Mouse (Mus musculus): Measurements from ENCODE around the gene Gramd2. TPM values are rescaled to one million over a fixed set of nuclear protein-coding genes. Genes with fewer than 3 reads are reported as not detected.
A peak's percentile ranks its signal among the peaks of the same experiment; 100 is the strongest.

The Gramd2 gene
- 0.31 and 0.65 TPM in 2 replicates for polyA plus RNA-seq (2015; fragmentation: Nextera tagmentation; extraction: Ambion mirVana)

- 3% methylated on average over 47 of the region's 47 CpGs for WGBS
- H3K27ac ChIP-seq, result no peak within 1 kb of the TSS; the same call in 1 of the 2 replicates
- peaks cover 21% of the 10 kb centered on the region for H3K4me1 ChIP-seq (replicated peaks)
- no peaks in the 10 kb centered on the region for H3K9me3 ChIP-seq (replicated peaks)
- H3K4me3 ChIP-seq, result peak within 1 kb of the TSS; percentile 49
- peak within 1 kb of the TSS; percentile 97 for H3K4me2 ChIP-seq
- peak; percentile 94 for ATAC-seq (replicated peaks; ENCODE audit: insufficient number of reproducible peaks, insufficient read depth, low FRiP score, low read depth)
- H3K27me3 ChIP-seq, result peaks cover 17% of the 10 kb centered on the region
- peak within 1 kb of the TSS; percentile 57 for H3K9ac ChIP-seq
- H3K36me3 ChIP-seq, result peaks cover 46% of the 10 kb centered on the region
Measured at GRCm38 (mm10) chr9:59679678-59680533, at the start of gene Gramd2. Gramd2 (plus strand) TSS chr9:59680144.

GRCm38 (mm10) chr9:59638372-59638771 lies 41.6 kb upstream of the Gramd2 start:
- Histone ChIP-seq H3K9ac (no peak overlapping the region), H3K27me3 (no peaks in the 10 kb centered on the region), H3K4me1 (replicated peaks) (no peaks in the 10 kb centered on the region), H3K9me3 (replicated peaks) (no peaks in the 10 kb centered on the region), H3K4me2 (no peak overlapping the region), H3K27ac (no peak overlapping the region), H3K36me3 (peaks cover 74% of the 10 kb centered on the region), H3K4me3 (no peak overlapping the region)
- no peak for ATAC-seq (replicated peaks; ENCODE audit: insufficient number of reproducible peaks, insufficient read depth, low FRiP score, low read depth)
- WGBS, result 84% methylated on average over 1 of the region's 1 CpGs

- Histone ChIP-seq H3K27me3 (no peaks in the 10 kb centered on the region), H3K9ac (no peak overlapping the region), H3K4me2 (no peak overlapping the region), H3K4me3 (no peak overlapping the region), H3K9me3 (replicated peaks) (no peaks in the 10 kb centered on the region), H3K27ac (no peak overlapping the region), H3K4me1 (replicated peaks) (no peaks in the 10 kb centered on the region), H3K36me3 (peaks cover 62% of the 10 kb centered on the region)
- 84% methylated on average over 4 of the region's 4 CpGs for WGBS
- ATAC-seq (replicated peaks; ENCODE audit: insufficient number of reproducible peaks, insufficient read depth, low FRiP score, low read depth), result no peak
Measured at GRCm38 (mm10) chr9:59639936-59640335, 40.0 kb upstream of the Gramd2 start.

GRCm38 (mm10) chr9:59641320-59641719 lies 38.6 kb upstream of the Gramd2 start:
- no peaks in the 10 kb centered on the region for H3K9me3 ChIP-seq (replicated peaks)
- no peaks in the 10 kb centered on the region for H3K27me3 ChIP-seq
- ATAC-seq (replicated peaks; ENCODE audit: insufficient number of reproducible peaks, insufficient read depth, low FRiP score, low read depth), result no peak
- H3K36me3 ChIP-seq, result peaks cover 48% of the 10 kb centered on the region
- H3K4me1 ChIP-seq (replicated peaks), result no peaks in the 10 kb centered on the region
- H3K9ac ChIP-seq, result no peak overlapping the region
- no peak overlapping the region for H3K4me2 ChIP-seq
- H3K27ac ChIP-seq, result no peak overlapping the region
- H3K4me3 ChIP-seq, result no peak overlapping the region
- 85% methylated on average over 2 of the region's 2 CpGs for WGBS

- Histone ChIP-seq H3K4me1 (replicated peaks) (no peaks in the 10 kb centered on the region), H3K27me3 (no peaks in the 10 kb centered on the region), H3K36me3 (peaks cover 31% of the 10 kb centered on the region), H3K9me3 (replicated peaks) (no peaks in the 10 kb centered on the region), H3K27ac (no peak overlapping the region), H3K4me2 (no peak overlapping the region), H3K4me3 (no peak overlapping the region), H3K9ac (no peak overlapping the region)
- WGBS, result 93% methylated on average over 4 of the region's 4 CpGs
- no peak for ATAC-seq (replicated peaks; ENCODE audit: insufficient number of reproducible peaks, insufficient read depth, low FRiP score, low read depth)
Measured at GRCm38 (mm10) chr9:59649911-59650310, 30.0 kb upstream of the Gramd2 start.

- no peak overlapping the region for H3K4me3 ChIP-seq
- no peaks in the 10 kb centered on the region for H3K9me3 ChIP-seq (replicated peaks)
- H3K4me1 ChIP-seq (replicated peaks), result peaks cover 12% of the 10 kb centered on the region
- ATAC-seq (replicated peaks; ENCODE audit: insufficient number of reproducible peaks, insufficient read depth, low FRiP score, low read depth), result no peak
- peaks cover 27% of the 10 kb centered on the region for H3K36me3 ChIP-seq
- no peak overlapping the region for H3K4me2 ChIP-seq
- H3K9ac ChIP-seq, result no peak overlapping the region
- WGBS, result 25% methylated on average over 3 of the region's 3 CpGs
- no peak overlapping the region; the same call in 1 of the 2 replicates for H3K27ac ChIP-seq
- H3K27me3 ChIP-seq, result no peaks in the 10 kb centered on the region
Measured at GRCm38 (mm10) chr9:59653371-59653770, 26.6 kb upstream of the Gramd2 start.

- Histone ChIP-seq H3K9ac (no peak overlapping the region), H3K27ac (no peak overlapping the region), H3K4me1 (replicated peaks) (peaks cover 21% of the 10 kb centered on the region), H3K4me3 (no peak overlapping the region), H3K4me2 (no peak overlapping the region), H3K27me3 (no peaks in the 10 kb centered on the region), H3K9me3 (replicated peaks) (no peaks in the 10 kb centered on the region), H3K36me3 (peaks cover 17% of the 10 kb centered on the region)
- WGBS, result 75% methylated on average over 2 of the region's 2 CpGs
- no peak for ATAC-seq (replicated peaks; ENCODE audit: insufficient number of reproducible peaks, insufficient read depth, low FRiP score, low read depth)
Measured at GRCm38 (mm10) chr9:59654450-59654983, 25.4 kb upstream of the Gramd2 start.

- H3K27ac ChIP-seq, result peak within 1 kb of the TSS; percentile 99
- peaks cover 37% of the 10 kb centered on the region for H3K4me1 ChIP-seq (replicated peaks)
- H3K4me2 ChIP-seq, result peak within 1 kb of the TSS; percentile 65
- H3K9me3 ChIP-seq (replicated peaks), result no peaks in the 10 kb centered on the region
- peaks cover 3% of the 10 kb centered on the region for H3K36me3 ChIP-seq
- ATAC-seq (replicated peaks; ENCODE audit: insufficient number of reproducible peaks, insufficient read depth, low FRiP score, low read depth), result peak; percentile 89
- H3K9ac ChIP-seq, result peak within 1 kb of the TSS; percentile 90
- H3K27me3 ChIP-seq, result no peaks in the 10 kb centered on the region
- under 1% methylated on average over 46 of the region's 46 CpGs for WGBS
- H3K4me3 ChIP-seq, result peak within 1 kb of the TSS; percentile 91
Measured at GRCm38 (mm10) chr9:59655958-59656634, 23.8 kb upstream of the Gramd2 start, which contains the start of gene Pkm. Pkm (plus strand) TSS chr9:59656368.

- Histone ChIP-seq H3K4me1 (replicated peaks) (peaks cover 45% of the 10 kb centered on the region), H3K4me3 (peak overlapping the region; percentile 91), H3K9me3 (replicated peaks) (no peaks in the 10 kb centered on the region), H3K4me2 (peak overlapping the region; percentile 65), H3K36me3 (no peaks in the 10 kb centered on the region), H3K27ac (peak overlapping the region; percentile 99), H3K9ac (peak overlapping the region; percentile 90), H3K27me3 (no peaks in the 10 kb centered on the region)
- peak; percentile 24 for ATAC-seq (replicated peaks; ENCODE audit: insufficient number of reproducible peaks, insufficient read depth, low FRiP score, low read depth)
- under 1% methylated on average over 65 of the region's 65 CpGs for WGBS
Measured at GRCm38 (mm10) chr9:59656635-59657617, 23.0 kb upstream of the Gramd2 start.

- H3K4me1 ChIP-seq (replicated peaks), result peaks cover 57% of the 10 kb centered on the region
- H3K27me3 ChIP-seq, result no peaks in the 10 kb centered on the region
Measured at GRCm38 (mm10) chr9:59658146-59658545, 21.8 kb upstream of the Gramd2 start.

More at GRCm38 (mm10) chr9:59658146-59658545, 21.8 kb upstream of the Gramd2 start:
- WGBS, result 5% methylated on average over 4 of the region's 4 CpGs
- ATAC-seq (replicated peaks; ENCODE audit: insufficient number of reproducible peaks, insufficient read depth, low FRiP score, low read depth), result no peak
- 0 out of 2 replicates have a peak, but pooled peaks cover under 1% of the 10 kb centered on the region for H3K36me3 ChIP-seq
- H3K9me3 ChIP-seq (replicated peaks), result no peaks in the 10 kb centered on the region
- peak overlapping the region; percentile 90 for H3K9ac ChIP-seq
- peak overlapping the region; percentile 91 for H3K4me3 ChIP-seq
- H3K4me2 ChIP-seq, result peak overlapping the region; percentile 65
- H3K27ac ChIP-seq, result peak overlapping the region; percentile 99
